Mouse (Mus musculus): Measurements from ENCODE around the gene Mthfsd. TPM values are rescaled to one million over a fixed set of nuclear protein-coding genes. Genes with fewer than 3 reads are reported as not detected.
"Not testable (repeated sequence)": the region's sequence is repeated elsewhere in the genome, so short reads cannot be mapped to it uniquely, and the experiment has no call there.

Gene Mthfsd
- polyA plus RNA-seq (2014; fragmentation: Nextera tagmentation; extraction: Ambion mirVana): 59.2 and 62.9 TPM in 2 replicates

- Histone ChIP-seq H3K4me3 (ENCODE audit: low read depth, low read length) (peak within 1 kb of the TSS; percentile 75), H3K36me3 (ENCODE audit: control insufficient read depth, insufficient read depth, low read length) (peaks cover 24% of the 10 kb centered on the region), H3K9ac (ENCODE audit: low read length) (peak within 1 kb of the TSS; percentile 81), H3K27me3 (replicated peaks; ENCODE audit: control insufficient read depth, insufficient read depth, low read length) (no peaks in the 10 kb centered on the region), H3K4me2 (ENCODE audit: low read length) (peak within 1 kb of the TSS; percentile 85), H3K4me1 (replicated peaks; ENCODE audit: control insufficient read depth, insufficient read depth, low read length) (peaks cover 9% of the 10 kb centered on the region), H3K27ac (ENCODE audit: low read depth) (peak within 1 kb of the TSS; percentile 77), H3K9me3 (ENCODE audit: control insufficient read depth, low read length) (no peaks in the 10 kb centered on the region)
- DNase-seq (ENCODE audit: low spot score) (peak; percentile 98), ATAC-seq (replicated peaks; ENCODE audit: low FRiP score, low TSS enrichment, low read depth) (peak; percentile 91)
- WGBS: 1% methylated on average over 74 of the region's 75 CpGs
Observed at GRCm38 (mm10) chr8:121107668-121108656, at the start of gene Mthfsd. Gene Mthfsd, minus strand, starts transcription at chr8:121108392.

GRCm38 (mm10) chr8:121156990-121157491, 48.8 kb upstream of the Mthfsd start:
- no peaks in the 10 kb centered on the region for H3K36me3 ChIP-seq (ENCODE audit: control insufficient read depth, insufficient read depth, low read length)
- 0 out of 2 replicates have a peak, but pooled peaks cover 3% of the 10 kb centered on the region for H3K4me1 ChIP-seq (replicated peaks; ENCODE audit: control insufficient read depth, insufficient read depth, low read length)
- H3K27ac ChIP-seq (ENCODE audit: low read depth): no peak overlapping the region
- no peak overlapping the region for H3K4me2 ChIP-seq (ENCODE audit: low read length)
- H3K9me3 ChIP-seq (ENCODE audit: control insufficient read depth, low read length): no peaks in the 10 kb centered on the region
- no peak overlapping the region for H3K9ac ChIP-seq (ENCODE audit: low read length)
- DNase-seq (ENCODE audit: low spot score) (no peak), ATAC-seq (replicated peaks; ENCODE audit: low FRiP score, low TSS enrichment, low read depth) (no peak)
- no peaks in the 10 kb centered on the region for H3K27me3 ChIP-seq (replicated peaks; ENCODE audit: control insufficient read depth, insufficient read depth, low read length)
- no peak overlapping the region for H3K4me3 ChIP-seq (ENCODE audit: low read depth, low read length)
- 90% methylated on average over 7 of the region's 7 CpGs for WGBS

- H3K27me3 ChIP-seq (replicated peaks; ENCODE audit: control insufficient read depth, insufficient read depth, low read length): no peaks in the 10 kb centered on the region
- H3K4me2 ChIP-seq (ENCODE audit: low read length): no peak overlapping the region
- H3K27ac ChIP-seq (ENCODE audit: low read depth): no peak overlapping the region
- WGBS: 43% methylated on average over 12 of the region's 12 CpGs
- H3K4me3 ChIP-seq (ENCODE audit: low read depth, low read length): no peak overlapping the region
- H3K36me3 ChIP-seq (ENCODE audit: control insufficient read depth, insufficient read depth, low read length): no peaks in the 10 kb centered on the region
- no peak for DNase-seq (ENCODE audit: low spot score)
- peaks cover 8% of the 10 kb centered on the region; the same call in 1 of the 2 replicates for H3K4me1 ChIP-seq (replicated peaks; ENCODE audit: control insufficient read depth, insufficient read depth, low read length)
- no peak for ATAC-seq (replicated peaks; ENCODE audit: low FRiP score, low TSS enrichment, low read depth)
- H3K9ac ChIP-seq (ENCODE audit: low read length): no peak overlapping the region
- H3K9me3 ChIP-seq (ENCODE audit: control insufficient read depth, low read length): no peaks in the 10 kb centered on the region
Observed at GRCm38 (mm10) chr8:121152394-121152793, 44.2 kb upstream of the Mthfsd start.

- H3K27me3 ChIP-seq (replicated peaks; ENCODE audit: control insufficient read depth, insufficient read depth, low read length): no peaks in the 10 kb centered on the region
- no peak overlapping the region for H3K9ac ChIP-seq (ENCODE audit: low read length)
- no peaks in the 10 kb centered on the region for H3K36me3 ChIP-seq (ENCODE audit: control insufficient read depth, insufficient read depth, low read length)
- no peak overlapping the region for H3K4me3 ChIP-seq (ENCODE audit: low read depth, low read length)
- 7% methylated on average over 8 of the region's 8 CpGs for WGBS
- peak; percentile 58 for DNase-seq (ENCODE audit: low spot score)
- H3K9me3 ChIP-seq (ENCODE audit: control insufficient read depth, low read length): no peaks in the 10 kb centered on the region
- H3K27ac ChIP-seq (ENCODE audit: low read depth): no peak overlapping the region
- no peak for ATAC-seq (replicated peaks; ENCODE audit: low FRiP score, low TSS enrichment, low read depth)
- no peak overlapping the region for H3K4me2 ChIP-seq (ENCODE audit: low read length)
- H3K4me1 ChIP-seq (replicated peaks; ENCODE audit: control insufficient read depth, insufficient read depth, low read length): peaks cover 8% of the 10 kb centered on the region; the same call in 1 of the 2 replicates
Observed at GRCm38 (mm10) chr8:121148573-121149083, 40.4 kb upstream of the Mthfsd start.

- H3K27ac ChIP-seq (ENCODE audit: low read depth): not testable (repeated sequence)
Observed at GRCm38 (mm10) chr8:121145457-121146134, 37.4 kb upstream of the Mthfsd start.

GRCm38 (mm10) chr8:121136856-121137255, 28.7 kb upstream of the Mthfsd start:
- H3K4me2 ChIP-seq (ENCODE audit: low read length): no peak overlapping the region
- H3K36me3 ChIP-seq (ENCODE audit: control insufficient read depth, insufficient read depth, low read length): no peaks in the 10 kb centered on the region
- no peaks in the 10 kb centered on the region for H3K4me1 ChIP-seq (replicated peaks; ENCODE audit: control insufficient read depth, insufficient read depth, low read length)
- no peak overlapping the region for H3K27ac ChIP-seq (ENCODE audit: low read depth)
- H3K27me3 ChIP-seq (replicated peaks; ENCODE audit: control insufficient read depth, insufficient read depth, low read length): no peaks in the 10 kb centered on the region
- ATAC-seq (replicated peaks; ENCODE audit: low FRiP score, low TSS enrichment, low read depth): no peak
- H3K4me3 ChIP-seq (ENCODE audit: low read depth, low read length): no peak overlapping the region
- no peak for DNase-seq (ENCODE audit: low spot score)
- peaks cover 8% of the 10 kb centered on the region for H3K9me3 ChIP-seq (ENCODE audit: control insufficient read depth, low read length)
- no peak overlapping the region for H3K9ac ChIP-seq (ENCODE audit: low read length)
- WGBS: 92% methylated on average over 6 of the region's 6 CpGs

More at GRCm38 (mm10) chr8:121145457-121146134, 37.4 kb upstream of the Mthfsd start:
- H3K4me2 ChIP-seq (ENCODE audit: low read length); H3K9ac ChIP-seq (ENCODE audit: low read length); H3K36me3 ChIP-seq (ENCODE audit: control insufficient read depth, insufficient read depth, low read length); DNase-seq (ENCODE audit: low spot score); H3K9me3 ChIP-seq (ENCODE audit: control insufficient read depth, low read length); ATAC-seq (replicated peaks; ENCODE audit: low FRiP score, low TSS enrichment, low read depth); H3K4me1 ChIP-seq (replicated peaks; ENCODE audit: control insufficient read depth, insufficient read depth, low read length); H3K27me3 ChIP-seq (replicated peaks; ENCODE audit: control insufficient read depth, insufficient read depth, low read length); H3K4me3 ChIP-seq (ENCODE audit: low read depth, low read length): not testable (repeated sequence)
- 70% methylated on average over 4 of the region's 6 CpGs for WGBS

- no peak for ATAC-seq (replicated peaks; ENCODE audit: low FRiP score, low TSS enrichment, low read depth)
- Histone ChIP-seq H3K27ac (ENCODE audit: low read depth) (no peak overlapping the region), H3K27me3 (replicated peaks; ENCODE audit: control insufficient read depth, insufficient read depth, low read length) (peaks cover 18% of the 10 kb centered on the region), H3K9me3 (ENCODE audit: control insufficient read depth, low read length) (peaks cover 8% of the 10 kb centered on the region), H3K4me2 (ENCODE audit: low read length) (no peak overlapping the region), H3K9ac (ENCODE audit: low read length) (no peak overlapping the region), H3K4me1 (replicated peaks; ENCODE audit: control insufficient read depth, insufficient read depth, low read length) (0 out of 2 replicates have a peak, but pooled peaks cover 3% of the 10 kb centered on the region), H3K36me3 (ENCODE audit: control insufficient read depth, insufficient read depth, low read length) (no peaks in the 10 kb centered on the region), H3K4me3 (ENCODE audit: low read depth, low read length) (no peak overlapping the region)
- WGBS: 84% methylated on average over 11 of the region's 11 CpGs
- DNase-seq (ENCODE audit: low spot score): no peak
Observed at GRCm38 (mm10) chr8:121134512-121134911, 26.3 kb upstream of the Mthfsd start.

GRCm38 (mm10) chr8:121134102-121134501, 25.9 kb upstream of the Mthfsd start:
- Histone ChIP-seq H3K4me2 (ENCODE audit: low read length) (no peak overlapping the region), H3K4me1 (replicated peaks; ENCODE audit: control insufficient read depth, insufficient read depth, low read length) (0 out of 2 replicates have a peak, but pooled peaks cover 3% of the 10 kb centered on the region), H3K27me3 (replicated peaks; ENCODE audit: control insufficient read depth, insufficient read depth, low read length) (peaks cover 22% of the 10 kb centered on the region), H3K27ac (ENCODE audit: low read depth) (no peak overlapping the region), H3K9me3 (ENCODE audit: control insufficient read depth, low read length) (peaks cover 8% of the 10 kb centered on the region), H3K9ac (ENCODE audit: low read length) (no peak overlapping the region), H3K4me3 (ENCODE audit: low read depth, low read length) (no peak overlapping the region), H3K36me3 (ENCODE audit: control insufficient read depth, insufficient read depth, low read length) (no peaks in the 10 kb centered on the region)
- ATAC-seq (replicated peaks; ENCODE audit: low FRiP score, low TSS enrichment, low read depth) (no peak), DNase-seq (ENCODE audit: low spot score) (no peak)
- 91% methylated on average over 10 of the region's 10 CpGs for WGBS

Data from intestine, embryonic 14.5 days (tissue).